Mouse (Mus musculus) erythroblast, embryonic 14.5 days (primary cell): ENCODE data around the gene G6pc.

Source experiments
- GATA1 ChIP-seq: IDR thresholded peaks from 2 replicates; pipeline ENCODE4 v1.6.1; 2012; ENCODE audit warnings: low read length, inconsistent platforms, mixed read lengths
- TAL1 ChIP-seq: IDR thresholded peaks from 3 replicates; pipeline ENCODE4 v1.6.1; 2012; ENCODE audit warnings: low read length, inconsistent platforms, mixed read lengths

DNA sequence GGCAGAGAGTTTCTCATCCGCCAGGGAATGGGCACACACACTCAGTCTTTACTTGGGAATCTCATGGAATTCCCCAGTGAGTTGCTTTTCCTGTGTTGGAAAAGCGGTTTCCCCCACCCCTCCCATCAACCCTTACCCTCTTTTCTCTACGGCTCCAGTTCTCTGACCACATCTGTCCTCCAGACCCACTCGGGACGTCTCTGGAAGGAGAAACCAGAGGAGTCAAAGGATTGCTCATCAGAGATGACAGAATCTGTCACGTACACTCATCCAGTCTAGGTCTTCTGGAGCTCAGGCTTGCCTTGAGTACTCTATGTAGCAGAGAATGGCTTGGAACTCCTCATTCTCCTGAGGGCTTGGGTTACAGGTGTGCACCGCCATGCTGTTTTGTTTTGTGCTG is 18.6 kb upstream of the G6pc start:
- TF ChIP-seq GATA1 (no peak), TAL1 (no peak)
